Mouse (Mus musculus) midbrain, embryonic 11.5 days (tissue): Measurements from ENCODE around the gene Plcg1. TPM values are rescaled to one million over a fixed set of nuclear protein-coding genes. Genes with fewer than 3 reads are reported as not detected.

Experiments used
- ATAC-seq: fragments of 200-750 bp; cut with Nextera tagmentation; 2 replicates; pipeline ENCODE4 v1.8.0; 2017; ENCODE audit warnings: moderate TSS enrichment, moderate library complexity; ENCODE audit not compliant: low FRiP score
- DNase-seq: peaks from one replicate; pipeline ENCODE4 v3.0.0; 2015; ENCODE audit warnings: low spot score; ENCODE audit errors: missing footprints
- H3K27ac ChIP-seq: fragments of 300-500 bp; sonication (generic); 2 replicates; pipeline ENCODE4 v1.5.1; 2014; ENCODE audit warnings: low read depth, low read length
- H3K27me3 ChIP-seq: fragments of 300-500 bp; sonication (generic); 2 replicates; pipeline ENCODE4 v1.6.1; 2014; ENCODE audit warnings: mild to moderate bottlenecking, low read length, moderate library complexity, mixed read lengths; ENCODE audit not compliant: control insufficient read depth, insufficient read depth
- H3K36me3 ChIP-seq: fragments of 300-500 bp; sonication (generic); 2 replicates; pipeline ENCODE4 v1.6.1; 2014; ENCODE audit warnings: mild to moderate bottlenecking, low read length, moderate library complexity, mixed read lengths; ENCODE audit not compliant: control insufficient read depth, insufficient read depth
- H3K4me1 ChIP-seq: fragments of 300-500 bp; sonication (generic); 2 replicates; pipeline ENCODE4 v1.6.1; 2014; ENCODE audit warnings: low read length; ENCODE audit not compliant: control insufficient read depth, insufficient read depth
- H3K4me2 ChIP-seq: fragments of 300-500 bp; sonication (generic); 2 replicates; pipeline ENCODE4 v1.6.1; 2014; ENCODE audit warnings: mild to moderate bottlenecking, moderate library complexity
- H3K4me3 ChIP-seq: fragments of 300-500 bp; sonication (generic); 2 replicates; pipeline ENCODE4 v1.5.1; 2014; ENCODE audit warnings: low read depth, low read length
- H3K9ac ChIP-seq: fragments of 300-500 bp; sonication (generic); 2 replicates; pipeline ENCODE4 v1.6.1; 2014; ENCODE audit warnings: low read length
- H3K9me3 ChIP-seq: fragments of 300-500 bp; sonication (generic); 2 replicates; pipeline ENCODE4 v1.6.1; 2016; ENCODE audit warnings: low read length; ENCODE audit not compliant: control insufficient read depth
- WGBS: fragments of 180-500 bp; shearing (Covaris S2); extraction: QIAGEN DNeasy Blood & Tissue Kit; methylation state at CpG from one replicate; pipeline ENCODE4 v1.1.7; 2014; 5-methylcytosine and 5-hydroxymethylcytosine counted together
- polyA plus RNA-seq: library from polyadenylated mRNA; unstranded; fragments of >200 nt; fragmentation: Nextera tagmentation; extraction: Ambion mirVana; gene quantifications from 2 replicates; pipeline ENCODE4 v1.2.1, GENCODE M21; 2014

Plcg1 gene
- polyA plus RNA-seq, 1 experiment from 2014 or later = 64.0 TPM

GRCm38 (mm10) chr2:160732420-160732995, 1.4 kb downstream of the Plcg1 start:
- no peak for ATAC-seq
- 57% methylated on average over 8 of the region's 9 CpGs for WGBS
- H3K27ac ChIP-seq = no peak overlapping the region

GRCm38 (mm10) chr2:160733131-160733531, 2.0 kb downstream of the Plcg1 start:
- Histone ChIP-seq H3K27me3 (peaks cover 2% of the 10 kb centered on the region; the same call in 1 of the 2 replicates), H3K36me3 (no peaks in the 10 kb centered on the region), H3K4me1 (peaks cover 22% of the 10 kb centered on the region), H3K9me3 (no peaks in the 10 kb centered on the region), H3K9ac (peak overlapping the region; percentile 99), H3K27ac (no peak overlapping the region), H3K4me2 (peak overlapping the region; percentile 91), H3K4me3 (peak overlapping the region; percentile 89)
- 81% methylated on average over 7 of the region's 7 CpGs for WGBS
- DNase-seq (no peak), ATAC-seq (no peak)

More at GRCm38 (mm10) chr2:160732420-160732995, 1.4 kb downstream of the Plcg1 start:
- Histone ChIP-seq H3K4me2 (peak overlapping the region; percentile 91), H3K4me1 (peaks cover 22% of the 10 kb centered on the region), H3K27me3 (peaks cover 2% of the 10 kb centered on the region; the same call in 1 of the 2 replicates), H3K36me3 (no peaks in the 10 kb centered on the region), H3K4me3 (peak overlapping the region; percentile 89), H3K9ac (peak overlapping the region; percentile 99), H3K9me3 (no peaks in the 10 kb centered on the region)
- no peak for DNase-seq

- H3K27me3 ChIP-seq = peaks cover 2% of the 10 kb centered on the region; the same call in 1 of the 2 replicates
- H3K4me2 ChIP-seq = no peak overlapping the region
- H3K4me1 ChIP-seq = peaks cover 22% of the 10 kb centered on the region
- DNase-seq (no peak), ATAC-seq (no peak)
- H3K36me3 ChIP-seq = no peaks in the 10 kb centered on the region
- H3K9me3 ChIP-seq = no peaks in the 10 kb centered on the region
- no peak overlapping the region for H3K4me3 ChIP-seq
- H3K9ac ChIP-seq = no peak overlapping the region
- WGBS = 95% methylated on average over 3 of the region's 3 CpGs
- H3K27ac ChIP-seq = no peak overlapping the region
These were observed 3.2 kb downstream of the Plcg1 start for GRCm38 (mm10) chr2:160734331-160734730.

GRCm38 (mm10) chr2:160735706-160736310, 4.7 kb downstream of the Plcg1 start:
- Histone ChIP-seq H3K27ac (no peak overlapping the region), H3K4me2 (no peak overlapping the region), H3K9me3 (no peaks in the 10 kb centered on the region), H3K9ac (no peak overlapping the region), H3K36me3 (no peaks in the 10 kb centered on the region), H3K27me3 (no peaks in the 10 kb centered on the region), H3K4me1 (peaks cover 26% of the 10 kb centered on the region), H3K4me3 (no peak overlapping the region)
- ATAC-seq = no peak
- DNase-seq = no peak
- 93% methylated on average over 5 of the region's 5 CpGs for WGBS

GRCm38 (mm10) chr2:160736466-160736865, 5.4 kb downstream of the Plcg1 start:
- Histone ChIP-seq H3K27me3 (no peaks in the 10 kb centered on the region), H3K27ac (no peak overlapping the region), H3K4me2 (no peak overlapping the region), H3K9me3 (no peaks in the 10 kb centered on the region), H3K4me3 (no peak overlapping the region), H3K4me1 (peaks cover 26% of the 10 kb centered on the region), H3K36me3 (no peaks in the 10 kb centered on the region), H3K9ac (no peak overlapping the region)
- no peak for ATAC-seq
- WGBS = 91% methylated on average over 3 of the region's 3 CpGs
- DNase-seq = no peak

- H3K36me3 ChIP-seq = no peaks in the 10 kb centered on the region
- H3K4me2 ChIP-seq = no peak overlapping the region
- ATAC-seq (no peak), DNase-seq (no peak)
- H3K9ac ChIP-seq = no peak overlapping the region
- H3K27me3 ChIP-seq = no peaks in the 10 kb centered on the region
- no peaks in the 10 kb centered on the region for H3K9me3 ChIP-seq
- WGBS = 78% methylated on average over 5 of the region's 5 CpGs
- H3K4me3 ChIP-seq = no peak overlapping the region
- H3K4me1 ChIP-seq = peaks cover 17% of the 10 kb centered on the region
- no peak overlapping the region for H3K27ac ChIP-seq
These were observed 7.3 kb downstream of the Plcg1 start for GRCm38 (mm10) chr2:160738354-160738753.

GRCm38 (mm10) chr2:160739647-160740356, 8.7 kb downstream of the Plcg1 start:
- Histone ChIP-seq H3K9ac (no peak overlapping the region), H3K4me1 (peaks cover 9% of the 10 kb centered on the region; the same call in 1 of the 2 replicates), H3K36me3 (no peaks in the 10 kb centered on the region), H3K9me3 (no peaks in the 10 kb centered on the region), H3K4me2 (no peak overlapping the region), H3K27ac (no peak overlapping the region), H3K4me3 (no peak overlapping the region), H3K27me3 (no peaks in the 10 kb centered on the region)
- WGBS = 49% methylated on average over 2 of the region's 2 CpGs
- DNase-seq (no peak), ATAC-seq (no peak)

GRCm38 (mm10) chr2:160740521-160741156, 9.5 kb downstream of the Plcg1 start:
- no peak overlapping the region for H3K4me3 ChIP-seq
- H3K4me2 ChIP-seq = no peak overlapping the region
- WGBS = 69% methylated on average over 11 of the region's 11 CpGs
- no peaks in the 10 kb centered on the region for H3K36me3 ChIP-seq
- no peaks in the 10 kb centered on the region for H3K27me3 ChIP-seq
- ATAC-seq (no peak), DNase-seq (no peak)
- no peak overlapping the region for H3K27ac ChIP-seq
- H3K9ac ChIP-seq = no peak overlapping the region
- peaks cover 9% of the 10 kb centered on the region; the same call in 1 of the 2 replicates for H3K4me1 ChIP-seq
- no peaks in the 10 kb centered on the region for H3K9me3 ChIP-seq

- Histone ChIP-seq H3K9ac (no peak overlapping the region), H3K9me3 (no peaks in the 10 kb centered on the region), H3K4me1 (peaks cover 9% of the 10 kb centered on the region; the same call in 1 of the 2 replicates), H3K4me2 (no peak overlapping the region), H3K27me3 (no peaks in the 10 kb centered on the region), H3K36me3 (no peaks in the 10 kb centered on the region), H3K27ac (no peak overlapping the region), H3K4me3 (no peak overlapping the region)
- DNase-seq (no peak), ATAC-seq (no peak)
- 85% methylated on average over 3 of the region's 3 CpGs for WGBS
These were observed 10.5 kb downstream of the Plcg1 start for GRCm38 (mm10) chr2:160741580-160741979.
